Mouse (Mus musculus) layer of hippocampus, adult 11-12 months (tissue): ENCODE data around the gene Plac9a.
"Not testable (repeated sequence)": the region's sequence is repeated elsewhere in the genome, so short reads cannot be mapped to it uniquely, and the experiment has no call there.

Source experiments
- DNase-seq: peaks from one replicate; pipeline ENCODE4 v3.0.0; 2022; ENCODE audit warnings: low spot score

Gene Plac9a

DNA sequence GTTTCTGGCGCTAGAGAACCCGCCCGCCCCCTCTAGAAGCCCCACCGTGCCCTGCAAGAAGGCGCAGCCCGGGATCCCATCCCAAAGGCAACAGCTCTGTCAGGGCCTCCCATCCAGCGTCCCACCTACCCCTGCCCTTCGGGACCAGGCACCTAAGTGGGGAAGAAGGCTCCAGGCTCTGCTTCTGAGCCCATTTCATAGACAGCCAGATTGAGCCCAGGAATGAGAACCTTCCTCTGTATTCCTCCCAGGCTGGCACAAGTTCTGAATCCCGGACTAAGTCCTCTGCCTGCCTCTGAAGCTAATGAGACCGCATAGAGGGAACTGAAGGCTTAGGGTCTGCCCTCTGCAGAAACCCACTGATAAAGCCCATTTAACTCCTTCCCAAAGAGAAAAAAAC, at the start of gene Plac9a:
Gene Plac9a (minus strand): TSS at position 101 of the 400 bp plus-strand sequence.
- not testable (repeated sequence) for DNase-seq

DNA sequence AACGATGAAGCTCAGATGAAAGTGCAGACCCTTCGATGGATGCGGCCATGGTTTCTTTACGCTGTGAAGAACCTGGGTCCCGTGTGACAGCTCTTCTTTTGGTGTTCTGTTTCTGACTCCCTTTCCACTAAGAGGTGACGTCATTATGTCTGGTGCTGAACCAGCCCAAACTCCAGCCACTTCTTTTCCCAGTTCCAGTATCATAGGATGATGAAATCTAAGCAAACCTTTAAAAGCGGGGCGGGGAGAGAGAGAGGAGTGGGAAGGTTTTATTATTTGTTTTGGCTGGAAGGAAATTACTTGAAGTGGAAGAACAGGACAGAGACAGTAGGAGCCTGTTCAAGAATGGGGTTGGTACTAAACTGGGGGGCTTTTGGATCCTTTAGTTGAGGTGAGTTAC, 35.1 kb upstream of the Plac9a start, which contains the start of gene Cphx1:
Gene Cphx1 (plus strand): TSS at position 301 of the 400 bp plus-strand sequence.
- not testable (repeated sequence) for DNase-seq

DNA sequence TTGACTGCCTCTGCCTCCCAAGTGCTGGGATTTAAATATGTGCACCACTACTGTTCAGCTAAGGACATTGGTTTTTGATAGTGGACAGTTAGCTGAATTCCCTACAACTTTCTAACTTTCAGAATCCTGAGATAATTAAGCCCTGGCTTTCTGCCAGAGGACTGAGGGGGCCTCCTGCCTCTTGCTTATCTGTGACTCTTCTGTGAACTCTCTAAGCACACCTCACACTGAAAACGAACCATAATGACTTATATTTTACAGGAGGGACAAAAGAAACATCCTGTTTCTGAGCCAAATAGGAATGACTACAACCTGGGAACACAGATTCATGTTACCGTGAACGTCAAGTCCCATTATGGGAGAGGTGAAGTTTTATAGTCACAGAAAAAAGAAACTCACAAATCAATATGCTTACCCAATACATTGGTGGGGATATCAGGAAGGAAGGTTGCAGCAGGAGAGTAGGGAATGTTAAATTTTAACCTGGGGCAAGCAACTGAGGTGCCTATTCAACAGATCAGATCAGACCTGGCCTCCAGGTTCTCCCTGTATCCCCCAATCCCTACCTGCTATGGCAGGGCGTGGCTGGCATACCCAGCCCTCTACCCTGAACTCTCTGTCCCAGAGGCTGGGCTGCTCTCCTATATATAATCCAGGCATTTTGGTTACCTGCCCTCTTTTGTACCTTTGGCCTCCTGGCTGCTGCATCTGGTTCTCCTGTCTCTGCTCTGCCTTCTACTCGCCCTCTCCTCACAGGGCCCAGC, 34.1 kb upstream of the Plac9a start:
- not testable (repeated sequence) for DNase-seq

- not testable (repeated sequence) for DNase-seq
Observed at GRCm38 (mm10) chr14:25927562-25927881, 24.6 kb upstream of the Plac9a start, which contains the start of gene Tmem254a. Gene Tmem254a, minus strand, starts transcription at chr14:25927672.

- not testable (repeated sequence) for DNase-seq
Observed at GRCm38 (mm10) chr14:25926814-25927561, 24.1 kb upstream of the Plac9a start.

GRCm38 (mm10) chr14:25918427-25919170, 15.7 kb upstream of the Plac9a start:
- DNase-seq = not testable (repeated sequence)

DNA sequence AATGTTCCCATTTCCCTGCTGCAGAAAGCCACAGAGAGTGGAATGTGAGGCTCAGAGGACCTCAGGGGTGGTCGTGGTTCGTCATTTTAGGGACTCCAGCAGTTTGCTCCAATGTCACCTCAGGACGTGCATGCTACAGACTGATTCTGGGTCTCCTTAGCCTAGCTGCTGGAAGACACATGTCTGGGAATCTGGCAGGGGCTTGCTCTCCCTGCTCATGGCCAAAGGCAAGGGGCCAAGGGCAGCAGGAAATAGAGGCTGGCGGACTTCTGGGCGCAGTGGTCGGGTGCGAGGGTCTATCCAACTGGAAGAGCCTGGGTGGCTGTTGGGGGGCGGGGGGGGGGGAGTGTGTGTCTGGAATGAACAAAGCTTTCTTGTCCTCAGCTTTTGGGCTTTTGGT, 6.1 kb upstream of the Plac9a start:
- DNase-seq = not testable (repeated sequence)

- DNase-seq = not testable (repeated sequence)
Observed at GRCm38 (mm10) chr14:25907272-25907671, 4.4 kb upstream of the Plac9a start.

GRCm38 (mm10) chr14:25905243-25905642, 2.3 kb upstream of the Plac9a start:
- DNase-seq = not testable (repeated sequence)

DNA sequence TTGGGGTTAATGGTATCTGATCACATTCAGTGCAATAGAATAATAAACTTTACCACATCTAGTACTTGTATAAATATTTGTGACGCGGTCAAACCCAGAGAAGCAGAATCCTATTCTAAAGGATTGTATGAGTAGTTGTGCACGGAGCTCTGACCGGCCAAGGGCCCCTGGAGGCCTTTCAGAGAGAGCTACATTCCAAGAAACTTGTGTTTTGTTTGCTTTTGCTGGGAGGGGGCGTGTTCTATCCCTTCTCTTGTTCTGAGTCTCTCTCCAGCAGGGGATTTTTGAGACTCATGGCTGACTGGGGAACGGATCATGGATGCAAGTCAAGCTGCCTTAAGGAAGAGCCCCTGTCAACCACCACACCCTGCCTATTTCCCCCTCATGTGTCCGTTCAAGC, 7.2 kb downstream of the Plac9a start:
- not testable (repeated sequence) for DNase-seq

DNA sequence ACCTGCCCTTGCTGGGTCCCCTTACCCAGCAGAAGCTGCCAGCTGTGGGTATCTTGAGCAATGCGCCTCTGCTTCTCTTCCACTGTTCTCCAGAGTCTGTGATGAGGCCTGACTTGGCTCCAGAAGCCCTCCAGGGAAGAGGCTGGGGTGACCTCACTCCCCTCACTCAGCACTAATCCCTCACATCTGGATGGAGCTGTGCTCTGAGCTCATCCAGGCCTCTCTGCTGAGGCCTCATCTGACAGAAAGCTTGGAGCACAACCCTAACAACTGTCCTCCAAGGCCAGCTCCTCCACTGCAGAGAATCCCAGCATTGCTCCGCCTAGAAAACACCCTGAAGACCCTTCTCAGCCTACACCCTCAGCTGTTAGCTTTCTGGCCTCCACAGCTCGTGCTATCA, 8.3 kb downstream of the Plac9a start:
- not testable (repeated sequence) for DNase-seq

DNA sequence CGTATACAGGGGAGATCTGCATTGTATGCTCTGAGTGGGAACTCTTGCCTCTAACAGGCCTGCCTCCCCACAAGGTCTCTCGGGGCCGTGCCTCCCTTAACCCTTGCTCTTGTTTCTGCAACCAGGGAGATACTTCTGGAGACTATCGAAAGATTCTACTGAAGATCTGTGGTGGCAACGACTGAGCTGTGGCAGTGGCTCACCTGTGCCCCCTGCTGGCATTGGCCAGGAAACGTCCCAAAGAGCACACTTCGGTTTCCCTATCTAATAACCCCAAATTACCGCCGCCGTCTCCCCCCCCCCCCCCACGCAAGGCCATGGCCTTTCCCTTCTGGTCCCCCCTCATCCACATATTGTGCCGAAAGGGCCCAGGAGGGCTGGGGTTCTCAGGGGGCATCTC, 17.0 kb downstream of the Plac9a start:
- not testable (repeated sequence) for DNase-seq

DNA sequence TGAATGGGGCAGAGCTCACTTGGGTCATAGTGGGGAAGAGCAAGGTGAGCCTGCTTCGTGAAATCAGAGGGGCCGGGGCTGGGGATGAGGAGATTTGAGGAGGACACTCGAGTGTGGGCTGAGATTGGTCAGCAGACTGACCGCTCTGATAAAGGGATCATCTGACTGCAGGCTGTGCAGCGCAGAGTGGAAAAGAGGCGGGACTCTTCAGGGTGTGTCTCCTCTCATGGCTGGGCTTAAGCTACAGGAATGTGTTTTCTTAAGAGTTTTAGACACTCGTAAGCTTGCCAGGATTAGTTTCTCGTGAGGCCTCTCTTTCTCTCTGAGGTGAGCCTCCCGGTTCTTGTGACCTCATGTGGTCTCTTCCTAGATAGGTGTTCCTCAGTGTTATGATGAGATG, 21.1 kb downstream of the Plac9a start:
- not testable (repeated sequence) for DNase-seq

GRCm38 (mm10) chr14:25876640-25877039, 26.3 kb downstream of the Plac9a start:
- DNase-seq = not testable (repeated sequence)

DNA sequence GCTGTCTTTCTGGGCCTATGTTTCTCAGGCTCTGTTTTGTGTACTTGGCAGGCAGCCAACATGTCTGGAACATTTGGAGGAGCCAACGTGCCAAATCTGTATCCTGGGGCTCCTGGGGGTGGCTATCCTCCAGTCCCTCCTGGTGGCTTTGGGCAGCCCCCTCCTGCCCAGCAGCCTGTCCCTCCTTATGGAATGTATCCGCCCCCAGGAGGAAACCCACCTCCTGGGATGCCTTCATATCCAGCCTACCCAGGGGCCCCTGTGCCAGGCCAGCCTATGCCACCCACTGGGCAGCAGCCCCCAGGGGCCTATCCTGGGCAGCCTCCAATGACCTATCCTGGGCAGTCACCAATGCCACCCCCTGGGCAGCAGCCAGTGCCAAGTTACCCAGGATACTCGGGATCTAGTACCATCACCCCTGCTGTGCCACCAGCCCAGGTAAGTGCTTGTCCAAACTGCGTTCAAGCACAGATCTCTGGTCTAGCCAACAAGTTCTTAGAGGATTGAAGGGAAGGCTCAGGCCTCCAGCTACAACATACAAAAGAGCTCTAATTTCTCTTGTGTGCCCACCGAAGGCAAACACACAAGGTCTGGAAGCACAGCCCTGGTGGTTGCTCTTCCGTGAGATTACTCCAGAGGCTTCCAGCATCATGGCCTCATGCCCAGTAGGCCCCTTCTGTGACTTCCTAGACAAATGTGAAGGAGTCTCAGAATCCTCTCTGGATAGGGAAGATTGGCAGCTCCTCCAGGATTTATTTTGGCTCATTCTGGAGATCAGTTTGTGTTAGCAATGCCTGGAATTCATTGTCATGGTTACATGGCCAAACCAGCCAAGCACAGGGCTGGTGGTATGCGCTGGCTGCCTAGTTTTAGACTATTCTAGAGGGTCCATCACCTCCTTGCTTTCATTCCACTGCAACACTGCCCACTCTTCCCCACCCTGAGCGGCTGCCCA, 30.2 kb downstream of the Plac9a start:
- DNase-seq = peak; percentile 66

DNA sequence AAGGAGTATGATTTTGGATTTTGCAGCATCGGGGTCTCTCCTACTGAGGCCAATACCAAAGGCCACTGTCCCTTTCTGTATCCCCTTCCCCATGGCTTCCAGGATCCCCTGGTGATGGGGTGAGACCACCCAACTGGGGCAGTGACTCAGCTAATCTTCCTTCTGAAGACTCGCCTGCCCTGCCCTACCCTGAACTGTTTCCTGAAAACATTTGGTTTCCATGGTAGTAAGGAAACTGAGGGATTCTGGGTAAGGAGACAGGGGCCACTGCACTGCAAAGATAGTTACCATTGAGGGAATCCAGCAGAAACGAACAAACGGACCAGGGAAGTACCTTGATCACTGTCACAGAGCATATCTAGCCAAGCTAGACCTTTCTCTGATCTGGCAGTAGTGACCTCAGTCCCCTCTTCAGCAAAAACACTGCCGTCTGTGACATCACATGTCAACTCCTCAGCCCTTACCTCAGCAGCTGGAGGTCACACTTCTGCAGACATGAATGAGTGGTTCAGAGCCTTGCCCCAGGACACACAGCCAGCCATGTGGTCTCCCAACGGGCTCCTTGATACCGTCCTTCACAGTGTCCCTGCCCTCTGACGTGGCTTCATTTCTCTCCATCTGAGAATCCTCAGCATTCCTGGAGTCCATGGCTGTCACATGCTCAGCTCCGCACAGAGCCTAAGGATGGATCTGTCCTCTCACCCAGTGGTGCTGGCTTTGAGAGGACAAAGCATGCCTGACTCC, 33.6 kb downstream of the Plac9a start:
- DNase-seq = no peak

- no peak for DNase-seq
Observed at GRCm38 (mm10) chr14:25868706-25869105, 34.2 kb downstream of the Plac9a start.

DNA sequence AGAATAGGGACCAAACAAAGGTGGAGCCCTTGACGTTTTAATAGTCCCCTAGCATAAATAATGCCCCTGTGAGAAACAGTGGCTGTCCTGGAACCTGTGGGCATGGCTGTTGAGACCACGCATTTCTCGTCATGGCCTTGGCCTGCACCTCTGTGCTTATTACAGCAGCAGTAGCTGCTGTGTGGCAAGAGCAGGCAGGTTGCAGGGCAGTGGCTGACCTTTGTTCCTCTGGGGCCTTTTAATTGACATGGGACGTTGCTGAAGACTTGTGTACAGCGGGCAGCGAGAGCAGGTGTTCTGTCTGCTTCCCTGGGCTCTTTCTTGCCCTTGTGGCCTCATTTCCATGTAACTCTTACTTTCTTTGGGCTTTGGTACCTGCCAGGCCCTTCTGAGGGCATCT, 35.1 kb downstream of the Plac9a start:
- DNase-seq = no peak

GRCm38 (mm10) chr14:25866832-25867231, 36.1 kb downstream of the Plac9a start:
- DNase-seq = no peak

DNA sequence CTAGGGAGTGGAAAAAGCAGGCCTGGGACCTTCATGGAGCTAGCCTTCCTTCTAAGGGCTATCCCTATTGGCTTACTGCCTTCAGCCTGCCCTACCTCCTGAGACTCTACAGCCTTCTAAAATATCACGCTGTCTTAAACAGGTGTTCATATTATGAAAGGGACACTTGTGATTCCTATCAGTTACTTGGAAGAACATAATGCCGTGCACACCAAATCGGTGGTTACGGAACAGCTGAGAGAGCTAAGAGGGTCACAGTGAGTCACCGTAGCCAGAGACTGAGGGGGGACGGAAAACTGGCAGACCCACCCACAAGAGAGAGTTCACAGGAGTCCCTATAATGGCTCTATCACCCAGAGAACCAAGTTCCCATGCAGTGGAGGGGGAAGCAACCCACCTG, 36.5 kb downstream of the Plac9a start:
- no peak for DNase-seq

- DNase-seq = no peak
Observed at GRCm38 (mm10) chr14:25865251-25865650, 37.6 kb downstream of the Plac9a start.
